Mouse (Mus musculus) neural tube, embryonic 11.5 days (tissue): ENCODE data around the gene Pard3b. TPM values are rescaled to one million over a fixed set of nuclear protein-coding genes. Genes with fewer than 3 reads are reported as not detected.

Source experiments
- ATAC-seq: fragments of 200-750 bp; cut with Nextera tagmentation; 2 replicates; pipeline ENCODE4 v1.8.0; 2017; ENCODE audit warnings: moderate number of reproducible peaks, mild to moderate bottlenecking, moderate TSS enrichment, moderate library complexity; ENCODE audit not compliant: insufficient read depth, low FRiP score, low TSS enrichment
- DNase-seq: peaks from one replicate; pipeline ENCODE4 v3.0.0-alpha.2; 2015; ENCODE audit warnings: low spot score
- H3K27ac ChIP-seq: fragments of 300-500 bp; sonication (generic); 2 replicates; pipeline ENCODE4 v1.5.1; 2014; ENCODE audit warnings: low read depth, mild to moderate bottlenecking, low read length
- H3K27me3 ChIP-seq: fragments of 300-500 bp; sonication (generic); 2 replicates; pipeline ENCODE4 v1.6.1; 2014; ENCODE audit warnings: mild to moderate bottlenecking, low read length, mixed read lengths; ENCODE audit not compliant: control insufficient read depth, insufficient read depth
- H3K36me3 ChIP-seq: fragments of 300-500 bp; sonication (generic); 2 replicates; pipeline ENCODE4 v1.6.1; 2014; ENCODE audit warnings: mild to moderate bottlenecking, low read length, moderate library complexity, mixed read lengths; ENCODE audit not compliant: control insufficient read depth, insufficient read depth
- H3K4me1 ChIP-seq: fragments of 300-500 bp; sonication (generic); 2 replicates; pipeline ENCODE4 v1.6.1; 2014; ENCODE audit warnings: low read length, mixed read lengths; ENCODE audit not compliant: control insufficient read depth, insufficient read depth
- H3K4me2 ChIP-seq: fragments of 300-500 bp; sonication (generic); 2 replicates; pipeline ENCODE4 v1.6.1; 2014; ENCODE audit warnings: low read depth, mild to moderate bottlenecking, moderate library complexity
- H3K4me3 ChIP-seq: fragments of 300-500 bp; sonication (generic); 2 replicates; pipeline ENCODE4 v1.5.1; 2014; ENCODE audit warnings: low read depth, low read length
- H3K9ac ChIP-seq: fragments of 300-500 bp; sonication (generic); 2 replicates; pipeline ENCODE4 v1.6.1; 2014; ENCODE audit warnings: mild to moderate bottlenecking, low read length
- H3K9me3 ChIP-seq: fragments of 300-500 bp; sonication (generic); 2 replicates; pipeline ENCODE4 v1.6.1; 2016; ENCODE audit warnings: low read length; ENCODE audit not compliant: control insufficient read depth
- WGBS: fragments of 180-500 bp; shearing (Covaris S2); extraction: QIAGEN DNeasy Blood & Tissue Kit; methylation state at CpG from one replicate; pipeline ENCODE4 v1.1.7; 2014; 5-methylcytosine and 5-hydroxymethylcytosine counted together
- polyA plus RNA-seq: library from polyadenylated mRNA; unstranded; fragments of >200 nt; fragmentation: Nextera tagmentation; extraction: Ambion mirVana; gene quantifications from 2 replicates; pipeline ENCODE4 v1.2.1, GENCODE M21; 2014

Gene Pard3b
- polyA plus RNA-seq, 1 experiment from 2014 or later, result 12.6 TPM

DNA sequence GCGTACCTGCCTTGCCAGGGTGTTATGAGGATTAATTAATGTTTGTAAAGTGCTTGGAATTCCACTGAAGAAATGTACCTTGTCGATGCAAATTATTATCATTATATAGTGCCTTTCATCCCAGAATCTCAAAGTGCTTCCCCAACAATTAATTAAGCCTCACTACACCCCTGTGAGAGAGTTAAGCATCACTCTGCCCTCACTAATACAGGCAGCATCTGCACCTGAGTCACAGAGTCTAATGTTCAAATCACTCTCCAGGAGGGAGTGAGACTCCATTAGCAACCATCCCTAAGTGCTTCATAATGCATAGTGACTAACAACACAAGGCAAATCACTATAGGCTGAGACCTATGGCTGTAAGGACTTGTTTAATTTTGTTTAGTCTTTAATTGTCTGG lies 1044.9 kb downstream of the Pard3b start:
- Histone ChIP-seq H3K27me3 (no peaks in the 10 kb centered on the region), H3K27ac (no peak overlapping the region), H3K9ac (no peak overlapping the region), H3K4me3 (no peak overlapping the region), H3K9me3 (no peaks in the 10 kb centered on the region), H3K4me1 (peaks cover 5% of the 10 kb centered on the region; the same call in 1 of the 2 replicates), H3K36me3 (no peaks in the 10 kb centered on the region), H3K4me2 (no peak overlapping the region)
- no peak for ATAC-seq
- no peak for DNase-seq
- WGBS, result 81% methylated on average over 2 of the region's 2 CpGs

DNA sequence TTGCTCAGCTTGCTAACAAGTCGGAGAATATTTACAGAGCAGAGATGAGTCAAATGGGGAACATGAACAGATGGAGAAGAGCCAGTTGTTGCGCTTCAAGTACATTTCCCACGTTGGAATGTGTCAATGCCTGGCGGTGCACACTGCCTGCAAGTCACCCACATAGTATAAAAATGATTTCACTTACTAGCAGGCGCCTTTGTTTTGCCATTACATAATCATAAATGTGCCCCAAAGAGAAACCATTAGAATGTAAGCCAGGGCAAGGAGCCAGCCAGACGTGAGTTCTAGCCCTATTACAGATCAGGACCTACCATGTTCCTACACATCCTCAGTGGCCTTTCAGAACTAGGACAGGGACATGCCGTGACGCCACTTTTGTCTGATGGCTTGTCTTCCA lies 1048.9 kb downstream of the Pard3b start:
- Histone ChIP-seq H3K9me3 (no peaks in the 10 kb centered on the region), H3K27me3 (no peaks in the 10 kb centered on the region), H3K36me3 (no peaks in the 10 kb centered on the region), H3K4me3 (no peak overlapping the region), H3K4me2 (no peak overlapping the region), H3K4me1 (peaks cover 2% of the 10 kb centered on the region; the same call in 1 of the 2 replicates), H3K27ac (no peak overlapping the region), H3K9ac (no peak overlapping the region)
- DNase-seq, result no peak
- 92% methylated on average over 8 of the region's 8 CpGs for WGBS
- no peak for ATAC-seq

GRCm38 (mm10) chr1:62691175-62691574 lies 1052.6 kb downstream of the Pard3b start:
- Histone ChIP-seq H3K4me2 (no peak overlapping the region), H3K4me3 (no peak overlapping the region), H3K27ac (no peak overlapping the region), H3K9ac (no peak overlapping the region), H3K4me1 (peaks cover 2% of the 10 kb centered on the region; the same call in 1 of the 2 replicates), H3K9me3 (no peaks in the 10 kb centered on the region), H3K27me3 (no peaks in the 10 kb centered on the region), H3K36me3 (no peaks in the 10 kb centered on the region)
- ATAC-seq, result no peak
- no peak for DNase-seq
- 85% methylated on average over 6 of the region's 6 CpGs for WGBS
